Mouse (Mus musculus) cerebellum, adult 2 months (tissue): ENCODE data around the gene Traf5.

Experiments used
- CTCF ChIP-seq: fragments of 200-500 bp; IDR thresholded peaks from 2 replicates; pipeline ENCODE4 v1.5.1; 2011; ENCODE audit warnings: low read depth, mild to moderate bottlenecking, control low read depth, low read length, moderate library complexity, borderline replicate concordance; ENCODE audit not compliant: insufficient read depth
- POLR2A ChIP-seq: fragments of 200-500 bp; IDR thresholded peaks from 2 replicates; pipeline ENCODE4 v1.6.1; 2011; ENCODE audit warnings: low read length, control low read depth, borderline replicate concordance; ENCODE audit not compliant: insufficient read depth

GRCm38 (mm10) chr1:192063209-192063946, 29.0 kb downstream of the Traf5 start:
- TF ChIP-seq CTCF (no peak), POLR2A (no peak)
